Mouse (Mus musculus): ENCODE results near the gene Pigv. TPM values are rescaled to one million over a fixed set of nuclear protein-coding genes. Genes with fewer than 3 reads are reported as not detected.

The Pigv gene
- total RNA-seq (2023): 10 to 100 TPM; 20.4 to 22.0 TPM

DNA sequence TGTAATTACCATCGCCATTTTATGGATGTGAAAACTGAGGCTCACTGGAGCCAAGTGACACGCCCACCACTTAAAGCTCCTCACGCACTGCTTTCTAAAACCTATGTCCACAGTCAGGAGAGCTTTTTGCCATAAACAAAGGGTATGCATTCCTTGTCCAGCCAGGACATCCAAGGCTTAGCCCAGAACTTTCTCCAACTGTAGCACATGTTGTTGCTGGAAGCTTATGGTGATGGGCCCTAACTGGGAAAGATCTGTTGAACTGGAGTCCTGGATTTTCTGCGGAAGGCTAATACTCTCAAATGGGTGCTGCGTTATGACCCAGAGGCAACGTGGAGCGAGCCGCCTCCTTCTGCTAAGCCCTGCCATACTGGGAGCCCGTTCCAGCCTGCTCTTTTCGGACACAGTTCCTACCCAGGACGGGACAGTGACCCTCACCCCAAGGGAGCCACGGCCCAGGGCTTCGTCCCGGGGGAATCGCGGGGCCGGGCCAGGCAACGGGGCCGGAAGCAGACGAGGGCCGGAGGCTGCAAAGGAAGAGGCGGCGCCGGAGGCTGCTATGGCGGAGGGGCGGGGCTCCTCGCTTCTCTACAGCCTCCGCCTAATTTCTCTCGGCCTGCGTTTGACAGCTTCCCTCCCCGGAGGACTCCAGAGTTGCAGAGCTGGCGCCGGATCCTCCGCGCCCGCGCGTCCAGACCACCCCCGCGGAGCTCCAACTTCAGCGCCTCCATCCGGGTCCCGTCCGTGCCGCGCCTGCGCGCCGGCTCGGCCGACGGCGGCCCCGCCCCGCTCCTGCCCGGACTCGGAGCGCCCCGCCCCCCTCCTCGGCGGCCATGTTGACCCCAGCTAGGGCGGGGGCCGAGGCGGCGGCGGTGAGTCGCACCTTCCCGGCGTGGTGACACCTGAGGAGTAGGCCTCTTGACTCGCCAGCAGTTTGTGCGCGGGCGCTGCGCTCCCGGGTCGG, at the start of gene Pigv:
TSS of gene Pigv (minus strand) at position 767 of the 964 bp plus-strand sequence.

DNA sequence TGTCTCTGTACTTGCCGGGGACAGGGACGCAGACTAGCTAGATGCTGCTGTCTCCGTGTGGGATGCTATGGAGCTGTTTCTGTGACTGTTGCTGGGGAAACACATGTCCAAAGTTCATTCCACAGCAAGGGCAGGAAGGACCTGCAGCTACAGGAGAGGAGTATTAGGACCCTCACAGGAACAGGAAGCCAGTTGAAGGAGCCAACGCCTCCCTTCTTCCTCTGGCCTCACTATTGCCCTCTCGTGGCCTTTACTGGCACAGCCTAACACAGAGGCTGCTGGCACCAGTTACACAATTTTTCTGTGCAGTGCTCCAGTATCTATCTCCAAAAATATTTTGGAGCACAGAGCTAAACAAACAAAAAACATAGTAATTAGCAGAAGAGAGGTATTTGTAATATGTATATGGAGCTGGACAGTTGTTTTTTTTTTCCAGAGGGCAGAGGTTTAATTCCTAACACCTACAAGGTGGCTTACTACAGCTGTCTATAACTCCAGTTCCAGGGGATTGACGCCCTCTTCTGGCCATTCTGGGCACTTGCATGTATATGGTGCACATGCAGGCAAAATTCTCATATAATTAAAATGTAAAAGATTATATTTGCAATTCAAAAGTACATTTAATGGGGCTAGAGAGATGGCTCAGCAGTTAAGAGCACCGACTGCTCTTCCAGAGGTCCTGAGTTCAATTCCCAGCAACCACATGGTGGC, 22.3 kb downstream of the Pigv start, which contains the start of gene Zdhhc18:
TSS of gene Zdhhc18 (minus strand) at position 166 of the 711 bp plus-strand sequence.

Other genes starting within 250 kb of the Pigv start
- not detected for gene Tent5b, start 192.5 kb downstream of the Pigv start, total RNA-seq (2023)
- not detected for gene Trnp1, start 174.1 kb downstream of the Pigv start, total RNA-seq (2023)
- gene Kdf1, start 153.7 kb downstream of the Pigv start, total RNA-seq (2023): not detected
- gene Nudc, start 126.7 kb downstream of the Pigv start, total RNA-seq (2023): 10 to 100 TPM; 47.1 to 54.2 TPM
- not detected for gene Nr0b2, start 119.3 kb downstream of the Pigv start, total RNA-seq (2023)
- gene Gpatch3, start 97.9 kb downstream of the Pigv start, total RNA-seq (2023): 10 to 100 TPM; 10.9 to 12.2 TPM
- gene Gpn2, start 88.3 kb downstream of the Pigv start, total RNA-seq (2023): 10 to 100 TPM; 11.8 to 13.3 TPM
- 10 to 100 TPM in 1 of 2 experiments, 1 to 10 TPM in 1; 9.9 to 12.1 TPM for gene Sfn, start 70.5 kb downstream of the Pigv start, total RNA-seq (2023)
- gene Zdhhc18, start 22.5 kb downstream of the Pigv start, total RNA-seq (2023): 100 to 1,000 TPM in 1 of 2 experiments, 10 to 100 TPM in 1; 90.6 to 113 TPM
- 100 to 1,000 TPM; 128 to 143 TPM for gene Arid1a, start 84.1 kb upstream of the Pigv start, total RNA-seq (2023)
- gene Rps6ka1, start 215.2 kb upstream of the Pigv start, total RNA-seq (2023): 100 to 1,000 TPM; 253 to 272 TPM

Data from neutrophil, adult 83 days (primary cell).